Mouse (Mus musculus) bone marrow, adult 2 months (tissue): ENCODE measurements around the gene Strap.

ENCODE experiments used
- CTCF ChIP-seq: fragments of 200-500 bp; IDR thresholded peaks from 2 replicates; pipeline ENCODE4 v1.5.1; 2011; ENCODE audit warnings: low read length, control low read depth; ENCODE audit not compliant: control insufficient read depth, insufficient read depth
- POLR2A ChIP-seq: fragments of 200-500 bp; IDR thresholded peaks from 2 replicates; pipeline ENCODE4 v1.6.1; 2011; ENCODE audit warnings: low read depth, mild to moderate bottlenecking, control low read depth, low read length, borderline replicate concordance; ENCODE audit not compliant: control insufficient read depth

GRCm38 (mm10) chr6:137696445-137697204 lies 38.3 kb upstream of the Strap start:
- TF ChIP-seq POLR2A (no peak), CTCF (no peak)
